ENCODE assay signal across 35 mouse cellular contexts in the genomic region with DNA sequence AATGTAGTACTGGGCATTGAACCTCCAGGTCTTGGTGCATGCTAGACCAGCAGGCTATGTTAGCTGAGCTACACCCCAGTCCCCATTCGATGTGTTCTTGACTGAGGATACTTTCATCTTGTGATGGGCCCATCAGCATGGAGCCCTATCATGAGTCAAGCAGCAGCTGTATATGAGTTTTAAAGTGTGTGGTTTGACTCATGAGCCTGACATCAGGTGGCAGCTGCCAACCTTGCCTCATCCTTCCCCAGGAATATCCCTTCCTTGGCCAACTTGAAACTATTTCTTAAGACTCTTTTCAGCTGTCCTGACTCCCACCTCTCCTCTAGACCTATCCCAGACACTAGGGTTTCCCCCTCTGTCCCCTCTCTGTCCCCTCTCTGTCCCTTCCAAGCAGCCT. TPM values are rescaled to one million over a fixed set of nuclear protein-coding genes. Genes with fewer than 3 reads are reported as not detected.
"Had no signal": no experiment of that assay in that cellular context is flagged by ENCODE, and none has a peak within 500 bp of the region (broad histone marks: within the 10 kb centered on the region; RNA-seq: fewer than 3 reads in every experiment).

No protein-coding gene starts in this region.

- H3K4me2 ChIP-seq: heart, embryonic 11.5 days; heart, embryonic 12.5 days; heart, embryonic 13.5 days; heart, embryonic 15.5 days; hindbrain, embryonic 12.5 days; hindbrain, embryonic 13.5 days; hindbrain, embryonic 14.5 days; hindbrain, embryonic 15.5 days; intestine, embryonic 15.5 days; kidney, embryonic 15.5 days had no signal

- ATAC-seq: hindbrain, embryonic 16.5 days; hindbrain, postnatal 0 days; inflammation-experienced regulatory T-cells, adult 6 months; intestine, embryonic 15.5 days; intestine, embryonic 16.5 days; intestine, postnatal 0 days had no signal

- DNase-seq: heart, postnatal 10 days; heart, postnatal 14 days; heart, postnatal 36 days; heart, postnatal 4 days; kidney, adult 11 months; kidney, adult 18-20 months; kidney, adult 2 months; kidney, adult 8-10 months; kidney, adult 9 months; kidney, postnatal 10 days; kidney, postnatal 14 days; kidney, postnatal 25 days; kidney, postnatal 36 days; kidney, postnatal 4 days; layer of hippocampus, adult 9-11 months; layer of hippocampus, postnatal 36 days had no signal

- H3K4me3 ChIP-seq: heart, embryonic 10.5 days; heart, embryonic 12.5 days; heart, embryonic 13.5 days; heart, embryonic 15.5 days; hindbrain, embryonic 10.5 days; hindbrain, embryonic 12.5 days; hindbrain, embryonic 13.5 days; hindbrain, embryonic 15.5 days; intestine, embryonic 15.5 days; kidney, embryonic 15.5 days; layer of hippocampus, adult 2 months had no signal

- H3K27me3 ChIP-seq: heart, embryonic 15.5 days; hindbrain, embryonic 12.5 days; hindbrain, embryonic 13.5 days; hindbrain, embryonic 15.5 days; intestine, embryonic 15.5 days; kidney, embryonic 15.5 days had no signal

- H3K36me3 ChIP-seq: heart, embryonic 10.5 days; heart, embryonic 12.5 days; heart, embryonic 13.5 days; heart, embryonic 15.5 days; hindbrain, embryonic 10.5 days; hindbrain, embryonic 12.5 days; hindbrain, embryonic 13.5 days; hindbrain, embryonic 15.5 days; intestine, embryonic 15.5 days; kidney, embryonic 15.5 days had no signal

- H3K9me3 ChIP-seq: heart, embryonic 10.5 days; heart, embryonic 12.5 days; heart, embryonic 13.5 days; heart, embryonic 15.5 days; hindbrain, embryonic 10.5 days; hindbrain, embryonic 12.5 days; hindbrain, embryonic 13.5 days; hindbrain, embryonic 15.5 days; intestine, embryonic 15.5 days; kidney, embryonic 15.5 days had no signal

- H3K27ac ChIP-seq: heart, embryonic 10.5 days; heart, embryonic 13.5 days; heart, embryonic 15.5 days; hindbrain, embryonic 10.5 days; hindbrain, embryonic 12.5 days; hindbrain, embryonic 13.5 days; hindbrain, embryonic 14.5 days; hindbrain, embryonic 15.5 days; hindbrain, postnatal 0 days; intestine, embryonic 15.5 days; kidney, embryonic 15.5 days; kidney, postnatal 0 days; layer of hippocampus, adult 2 months had no signal

- H3K4me1 ChIP-seq: heart, embryonic 10.5 days; heart, embryonic 12.5 days; heart, embryonic 13.5 days; heart, embryonic 15.5 days; hindbrain, embryonic 13.5 days; hindbrain, embryonic 15.5 days; intestine, embryonic 15.5 days; kidney, embryonic 15.5 days had no signal

- H3K9ac ChIP-seq: heart, embryonic 12.5 days; heart, embryonic 13.5 days; heart, embryonic 15.5 days; hindbrain, embryonic 12.5 days; hindbrain, embryonic 13.5 days; hindbrain, embryonic 14.5 days; hindbrain, embryonic 15.5 days; intestine, embryonic 15.5 days; kidney, embryonic 15.5 days had no signal

RNA-seq across cellular contexts. Expression of a gene that starts 22.5 kb away (rescaled TPM):
- polyA plus RNA-seq: inflammation-experienced regulatory T-cells, adult 6 months had no signal
